Comparison of ENCODE assay signal across 7 mouse cellular contexts in genomic region chr2:24852408-24852807, GRCm38 (mm10).
DNase-seq lines count a peak whose midpoint lies in the region; ATAC-seq and TF ChIP-seq lines count a peak whose summit lies in the region.

No protein-coding gene starts in this region.

- peaks cover 71% of the 10 kb centered on the region for H3K36me3 ChIP-seq in forebrain, embryonic 12.5 days (replicated peaks)

- H3K9ac ChIP-seq in forebrain, embryonic 12.5 days, result no peak overlapping the region

- DNase-seq in kidney, adult 9 months, result peak; percentile 50
- no peak for DNase-seq in kidney, adult 11 months
- peak; percentile 57 for DNase-seq in ES-CJ7 (ENCODE audit: low read depth, low spot score)
- DNase-seq in kidney, postnatal 14 days, result peak; percentile 29
- DNase-seq in urinary bladder, postnatal 4 days (ENCODE audit: low spot score in 2 of 2), result no peak

- WGBS in bone marrow, adult 2 months, result 69% methylated on average over 5 of the region's 5 CpGs
- WGBS in forebrain, embryonic 12.5 days, result 80% methylated on average over 5 of the region's 5 CpGs

- H3K4me3 ChIP-seq in bone marrow, adult 2 months (replicated peaks; ENCODE audit: control insufficient read depth, low read depth, low read length), result no peak overlapping the region
- H3K4me3 ChIP-seq in forebrain, embryonic 12.5 days (replicated peaks), result no peak overlapping the region

- no peaks in the 10 kb centered on the region for H3K27me3 ChIP-seq in forebrain, embryonic 12.5 days

- peak; percentile 46 for TF ChIP-seq CTCF in bone marrow, adult 2 months (IDR thresholded peaks at IDR 0.05; ENCODE audit: control insufficient read depth, insufficient read depth, low read length)

- H3K27ac ChIP-seq in bone marrow, adult 2 months (ENCODE audit: control insufficient read depth, insufficient read depth, low read depth, low read length, poor library complexity), result no peak overlapping the region
- H3K27ac ChIP-seq in forebrain, embryonic 12.5 days, result no peak overlapping the region

- no peak overlapping the region for H3K4me2 ChIP-seq in forebrain, embryonic 12.5 days

- no peaks in the 10 kb centered on the region for H3K4me1 ChIP-seq in bone marrow, adult 2 months (ENCODE audit: control insufficient read depth, insufficient read depth, low read length)
- no peaks in the 10 kb centered on the region for H3K4me1 ChIP-seq in forebrain, embryonic 12.5 days

- H3K9me3 ChIP-seq in forebrain, embryonic 12.5 days, result no peaks in the 10 kb centered on the region

- no peak for TF ChIP-seq POLR2A in bone marrow, adult 2 months (IDR thresholded peaks at IDR 0.05; ENCODE audit: borderline replicate concordance, control insufficient read depth, low read depth, low read length)

- ATAC-seq in forebrain, embryonic 12.5 days (ENCODE audit: low FRiP score), result no peak

Comparison
In these comparisons a context has a peak if more than half of its experiments do, and no peak if none do; other contexts are left out.
1. DNase-seq: peak in kidney, adult 9 months (single experiment), ES-CJ7 (single experiment) and kidney, postnatal 14 days (single experiment); none in kidney, adult 11 months (single experiment) and urinary bladder, postnatal 4 days (0 of 2).